Mouse (Mus musculus): Measurements from ENCODE around the gene Deup1. TPM values are rescaled to one million over a fixed set of nuclear protein-coding genes. Genes with fewer than 3 reads are reported as not detected.
A peak's percentile ranks its signal among the peaks of the same experiment; 100 is the strongest.
"Not testable (repeated sequence)": the region's sequence is repeated elsewhere in the genome, so short reads cannot be mapped to it uniquely, and the experiment has no call there.

Deup1 gene
- total RNA-seq, 4 experiments from 2014 or later: 0.58 to 1.7 (median 0.72) TPM

DNA sequence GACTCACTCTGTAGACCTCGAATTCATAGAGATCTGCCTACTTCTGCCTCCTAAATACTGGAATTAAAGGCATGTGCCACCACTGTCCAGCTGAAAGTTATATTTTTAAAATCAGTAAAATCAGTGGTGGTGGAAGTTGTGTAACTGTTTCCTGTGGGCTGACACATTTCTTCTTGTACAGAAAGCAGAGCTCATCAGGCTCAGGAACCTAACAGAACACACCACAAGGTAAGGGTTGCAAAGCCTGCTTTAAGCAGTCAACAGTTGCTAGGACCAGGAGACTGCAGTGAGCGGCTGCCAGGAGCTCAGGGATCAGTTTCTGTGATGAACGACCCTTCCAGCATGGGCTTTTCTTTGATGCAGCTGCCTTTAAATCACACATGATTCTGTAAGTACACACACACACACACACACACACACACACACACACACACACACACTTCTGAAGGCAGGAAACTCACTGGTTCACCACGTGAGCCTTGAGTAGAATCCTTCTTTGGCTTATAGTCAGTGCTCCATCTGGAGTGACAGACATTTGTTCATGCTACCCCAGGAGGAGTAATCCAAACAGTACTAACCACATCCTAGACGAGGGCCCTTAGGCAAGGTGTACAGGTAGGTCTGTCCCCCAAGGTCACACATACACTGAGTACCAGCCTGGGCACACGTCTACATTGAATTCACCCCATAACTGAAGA, 40.4 kb downstream of the Deup1 start:
- no peak for DNase-seq (ENCODE audit: low spot score in 2 of 2)

DNA sequence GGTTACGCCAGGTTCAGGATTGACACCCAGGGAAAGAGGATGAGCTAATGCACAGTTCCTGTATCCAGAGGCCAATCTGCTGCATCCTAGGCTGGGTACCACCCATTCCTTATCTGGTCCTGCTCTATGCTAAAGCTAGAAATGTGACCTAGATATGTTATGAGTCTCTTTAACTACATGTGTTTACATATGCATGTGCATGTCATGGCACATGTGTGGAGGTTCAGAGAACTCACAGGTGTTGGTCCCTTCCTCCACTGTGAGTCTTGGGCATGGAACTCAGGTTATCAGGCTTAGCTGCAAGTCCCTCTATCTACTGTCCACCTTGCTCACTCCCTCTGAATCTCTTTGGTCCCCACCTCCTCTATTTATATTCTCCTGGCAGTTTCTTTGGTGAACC, 41.8 kb downstream of the Deup1 start:
- DNase-seq (ENCODE audit: low spot score in 2 of 2): no peak

DNA sequence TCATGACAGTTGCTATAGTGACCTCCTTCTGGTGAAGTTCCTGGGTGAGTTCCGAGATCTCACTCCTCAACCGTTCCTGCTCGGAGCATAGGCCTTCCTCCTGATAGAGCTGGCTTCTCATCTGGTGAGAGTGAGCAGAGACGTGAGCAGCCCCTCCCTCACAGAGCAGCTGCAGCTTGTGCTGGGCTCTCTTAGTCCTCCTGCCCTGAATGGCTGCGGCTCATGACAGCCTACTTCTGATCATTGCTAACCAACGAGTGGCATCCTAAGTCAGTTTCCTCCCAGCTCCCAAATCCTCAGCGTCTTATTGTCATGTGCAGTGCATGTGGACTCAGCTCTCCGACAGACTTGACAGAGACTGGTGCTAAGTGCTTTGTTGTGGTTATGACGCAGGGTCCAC, 43.5 kb downstream of the Deup1 start:
- no peak for DNase-seq (ENCODE audit: low spot score in 2 of 2)

DNA sequence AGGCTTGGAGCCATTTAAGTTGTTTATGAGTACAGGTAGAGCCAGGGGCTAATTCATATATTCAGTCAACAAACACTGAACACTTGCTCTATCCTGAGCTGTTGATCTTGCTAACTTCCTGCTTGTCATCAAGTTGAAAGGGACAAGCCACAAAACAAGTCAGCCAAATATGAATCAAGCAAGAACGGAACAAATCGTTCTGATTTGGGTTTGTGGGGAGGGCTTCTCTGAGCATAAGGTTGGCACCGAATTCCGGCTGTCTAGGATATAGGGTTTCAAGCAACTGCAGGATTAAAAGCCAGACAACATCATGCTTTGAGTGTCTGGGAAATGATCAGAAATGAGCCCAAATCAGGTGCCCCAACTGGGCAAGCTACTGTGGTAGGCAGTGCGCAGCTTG, 45.7 kb downstream of the Deup1 start:
- peak in 1 of 2 experiments; percentile 33 for DNase-seq (ENCODE audit: low spot score in 2 of 2)

DNA sequence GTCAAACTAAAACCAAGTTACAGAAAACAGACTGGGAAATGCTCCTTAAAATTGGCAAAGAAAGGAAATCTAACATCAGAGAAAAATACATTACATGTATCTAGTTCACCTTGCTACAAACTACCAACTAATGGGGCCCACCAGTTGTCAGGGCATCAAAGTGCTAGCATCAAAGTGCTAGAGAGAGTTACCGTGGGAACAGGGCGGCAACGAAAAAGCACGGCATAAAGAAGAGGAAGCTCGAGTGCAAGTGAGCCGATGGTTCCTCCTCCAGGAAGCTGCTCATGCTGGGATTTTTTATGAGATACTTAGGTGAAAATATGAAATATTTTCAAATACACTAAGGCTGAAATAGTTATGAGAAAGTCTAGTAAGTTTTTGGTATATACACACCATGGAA, 47.6 kb downstream of the Deup1 start:
- no peak for DNase-seq (ENCODE audit: low spot score in 2 of 2)

DNA sequence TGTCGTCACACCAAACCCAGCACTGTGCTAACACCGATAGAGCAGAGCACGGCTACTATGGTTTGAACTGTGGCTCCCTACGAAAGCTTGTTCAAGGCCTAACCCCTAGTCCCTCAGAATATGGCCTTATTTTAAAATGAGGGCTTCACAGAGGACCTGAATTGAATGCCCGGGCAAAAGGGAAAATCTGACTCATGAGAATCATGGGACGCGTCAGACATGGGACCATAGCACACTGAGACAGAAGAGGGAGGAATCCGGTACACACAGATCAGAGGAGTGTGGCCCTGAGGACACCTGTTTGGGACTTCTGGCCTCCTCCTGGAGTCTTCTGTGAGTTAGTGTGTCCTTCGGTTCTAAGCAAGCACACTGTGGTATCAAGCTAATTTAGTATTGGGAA, 48.8 kb downstream of the Deup1 start:
- DNase-seq (ENCODE audit: low spot score in 2 of 2): no peak

DNA sequence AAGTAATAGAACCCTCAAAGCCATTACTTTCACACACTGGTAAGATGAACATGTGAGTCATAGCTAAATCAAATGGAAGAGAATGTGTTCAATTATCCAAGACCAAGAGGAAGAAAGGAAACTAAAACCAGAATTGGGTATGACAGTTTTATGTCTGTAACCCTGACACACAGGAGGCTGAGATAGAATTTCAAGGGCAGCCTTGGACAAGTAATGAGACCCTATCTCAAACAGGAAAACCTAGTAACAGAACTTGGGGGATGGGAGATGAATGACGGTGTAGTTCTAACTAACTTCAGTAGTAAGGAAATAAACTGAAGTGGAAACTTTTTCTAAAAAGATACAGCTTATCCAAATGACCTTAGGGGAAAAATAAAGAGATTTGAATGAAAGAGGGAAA, 49.3 kb downstream of the Deup1 start:
- no peak for DNase-seq (ENCODE audit: low spot score in 2 of 2)

DNA sequence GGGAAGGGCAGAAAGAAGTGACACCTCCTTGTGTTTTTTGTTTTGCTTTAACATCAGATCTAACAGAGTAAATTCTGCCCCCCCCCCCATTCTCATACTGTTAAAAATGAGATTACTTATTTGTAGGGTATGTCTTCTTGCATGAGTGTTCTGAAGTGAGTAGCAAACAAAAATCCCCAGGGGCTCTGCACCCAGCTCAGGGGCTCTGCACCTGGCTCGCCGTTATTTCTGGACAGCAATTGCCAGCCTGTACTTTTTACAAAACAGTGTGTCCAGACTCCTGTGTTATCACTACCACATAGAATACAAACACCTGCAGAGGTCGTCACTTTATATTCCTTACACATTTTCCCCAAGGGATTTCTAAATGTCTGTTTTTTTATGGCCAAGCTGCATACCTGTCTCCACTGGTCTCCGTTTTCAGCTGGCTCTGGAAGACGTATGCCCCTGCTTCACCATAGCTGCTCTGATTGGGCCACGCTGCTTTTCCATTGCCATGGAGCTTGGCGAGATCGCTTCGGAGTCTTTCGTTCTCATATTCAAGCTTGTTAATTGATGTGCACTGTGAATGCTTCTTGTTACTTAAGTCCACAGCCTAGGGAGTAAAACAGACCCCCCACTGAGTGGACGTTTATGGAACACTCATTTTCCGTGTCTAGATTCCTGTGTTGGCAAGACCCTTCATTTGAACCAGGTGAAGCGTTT, 52.8 kb downstream of the Deup1 start:
- DNase-seq (ENCODE audit: low spot score in 2 of 2): no peak

DNA sequence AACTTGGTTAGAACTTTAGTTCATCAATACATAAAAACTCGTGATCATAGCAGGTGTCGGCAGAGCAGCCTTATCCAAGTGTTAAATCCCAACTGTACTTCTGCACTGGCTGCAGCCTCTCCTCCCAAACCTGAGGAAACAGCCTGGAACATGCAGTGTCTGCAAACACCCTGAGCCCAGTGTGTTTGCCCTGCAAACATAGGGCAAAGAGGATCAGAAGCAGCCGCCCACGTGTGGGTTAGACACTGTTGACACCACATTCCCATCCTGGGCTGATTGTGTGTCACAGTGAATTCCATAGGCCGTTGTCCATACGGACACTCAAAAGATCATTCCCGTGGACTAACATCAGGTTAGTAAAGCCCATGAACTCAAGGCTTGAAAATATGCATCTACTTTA, 65.4 kb downstream of the Deup1 start:
- no peak for DNase-seq (ENCODE audit: low spot score in 2 of 2)

DNA sequence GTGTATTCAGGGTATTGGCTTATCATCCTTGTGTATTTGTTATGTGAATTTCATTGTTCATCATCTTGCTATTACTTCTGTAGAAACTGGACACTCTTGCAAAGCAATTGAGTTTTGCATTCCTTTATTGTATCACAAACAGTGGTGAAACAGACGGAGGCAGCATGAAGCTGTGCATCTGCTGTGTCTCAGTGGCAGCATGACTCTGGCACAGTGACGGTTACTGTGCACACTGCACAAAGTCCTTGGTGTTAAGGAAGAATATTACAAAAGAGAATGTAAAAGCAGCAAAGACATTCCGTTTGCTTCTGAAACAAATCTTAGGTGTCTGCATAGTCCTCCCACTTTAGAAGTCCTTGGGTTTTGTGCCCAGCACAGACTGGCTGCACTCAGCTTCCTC, 67.3 kb downstream of the Deup1 start:
- peak in 1 of 2 experiments; percentile 40 for DNase-seq (ENCODE audit: low spot score in 2 of 2)

DNA sequence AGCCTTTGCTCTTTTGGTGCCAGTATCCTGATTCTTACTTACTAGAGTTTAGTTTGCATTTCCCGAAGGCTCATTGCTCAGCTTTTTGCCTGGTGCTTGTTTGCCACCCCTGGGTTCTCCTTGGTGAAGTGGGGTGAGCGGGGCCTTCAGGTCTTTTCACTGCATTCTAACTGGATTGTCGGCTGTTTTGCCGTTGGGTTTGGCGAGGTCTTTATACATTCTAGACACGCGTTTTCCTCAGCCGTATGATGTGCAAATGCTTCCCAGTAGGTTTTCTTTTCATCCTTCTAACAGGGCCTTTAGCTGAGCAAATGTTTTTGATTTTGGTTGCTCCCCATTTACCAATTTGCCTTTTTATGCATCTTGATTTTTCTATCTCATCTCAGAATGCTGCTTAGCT, 74.4 kb downstream of the Deup1 start:
- no peak for DNase-seq (ENCODE audit: low spot score in 2 of 2)

DNA sequence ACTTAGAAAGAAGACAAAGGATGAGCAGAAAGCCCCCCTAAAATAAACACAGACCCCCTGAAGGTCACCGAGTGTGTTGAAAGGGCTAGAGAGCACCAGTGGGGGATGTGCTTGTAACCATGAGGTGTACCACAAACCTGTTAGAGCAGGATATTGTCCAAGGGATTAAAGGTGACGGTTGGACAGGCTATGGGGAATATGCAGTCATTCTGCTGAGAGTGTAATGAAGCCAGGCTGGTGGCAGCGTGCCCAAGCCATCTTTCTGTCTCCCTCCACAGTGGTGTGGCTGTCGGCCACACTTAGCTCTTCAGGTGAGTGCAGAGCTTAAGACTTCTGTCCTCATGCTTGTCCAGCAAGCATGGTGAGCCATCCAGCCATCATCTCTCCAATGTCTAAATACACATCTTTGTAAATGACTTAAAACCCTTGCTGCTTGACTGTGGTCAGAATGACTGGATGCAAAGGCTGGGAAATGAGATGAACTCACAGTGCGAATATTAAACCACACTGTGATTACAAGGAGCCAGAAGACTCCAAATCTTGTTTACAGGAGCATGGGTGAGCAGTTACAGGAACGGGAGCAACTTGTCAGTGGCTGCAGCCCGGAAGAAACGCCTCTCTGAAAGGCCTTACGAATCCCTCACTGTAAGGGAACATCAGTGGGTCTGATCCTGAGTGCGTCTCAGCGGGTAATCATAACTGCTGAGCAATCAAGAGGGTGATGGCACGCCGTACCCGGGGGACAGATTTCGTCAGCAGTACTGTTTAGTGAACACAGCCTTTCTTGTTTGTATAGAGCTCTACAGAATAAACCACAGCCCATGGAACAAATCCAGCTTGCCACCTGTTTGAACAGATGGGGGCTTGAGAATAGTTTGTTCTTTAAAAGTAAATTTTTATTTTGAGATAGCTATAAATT, 75.5 kb downstream of the Deup1 start:
- DNase-seq (ENCODE audit: low spot score in 2 of 2): peak; percentile 18 to 39

DNA sequence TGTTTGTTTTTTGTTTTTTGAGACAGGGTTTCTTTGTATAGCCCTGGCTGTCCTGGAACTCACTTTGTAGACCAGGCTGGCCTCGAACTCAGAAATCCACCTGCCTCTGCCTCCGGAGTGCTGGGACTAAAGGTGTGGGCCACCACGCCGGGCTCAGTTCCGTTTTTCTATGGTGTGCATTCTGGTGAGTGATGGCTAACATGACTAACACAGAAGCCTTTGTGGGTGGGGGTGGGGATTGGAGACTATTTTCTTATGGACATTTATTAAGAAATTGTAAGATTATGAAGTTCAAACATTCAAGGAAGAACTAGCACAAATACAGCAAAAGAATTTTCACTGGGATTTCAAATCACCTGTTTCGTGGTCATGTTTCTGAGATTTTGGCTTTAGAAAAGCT, 76.7 kb downstream of the Deup1 start:
- DNase-seq (ENCODE audit: low spot score in 2 of 2): not testable (repeated sequence)

DNA sequence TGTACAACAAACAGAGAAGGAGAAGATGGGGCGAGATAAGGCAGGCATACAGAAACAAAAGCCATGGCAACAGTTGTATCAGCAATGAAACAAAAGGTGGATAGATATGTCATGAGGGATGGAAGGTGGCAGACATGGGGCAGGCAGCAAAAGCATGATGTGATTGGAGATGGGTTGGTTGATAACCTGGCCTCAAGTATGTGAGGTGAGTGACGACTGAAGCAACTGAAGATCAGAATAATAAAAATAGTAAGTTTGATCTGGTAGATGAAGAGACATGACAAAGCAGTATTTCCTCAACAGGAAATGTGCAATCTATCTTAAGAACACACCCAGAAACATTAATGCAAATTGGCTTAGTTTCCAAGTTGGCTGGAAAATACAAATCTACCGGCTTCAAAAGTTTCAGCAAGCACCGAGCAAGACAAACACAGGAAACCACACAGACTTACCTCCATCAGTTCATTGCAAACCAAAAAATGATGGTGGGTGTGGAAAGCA, 77.2 kb downstream of the Deup1 start:
- no peak for DNase-seq (ENCODE audit: low spot score in 2 of 2)

DNA sequence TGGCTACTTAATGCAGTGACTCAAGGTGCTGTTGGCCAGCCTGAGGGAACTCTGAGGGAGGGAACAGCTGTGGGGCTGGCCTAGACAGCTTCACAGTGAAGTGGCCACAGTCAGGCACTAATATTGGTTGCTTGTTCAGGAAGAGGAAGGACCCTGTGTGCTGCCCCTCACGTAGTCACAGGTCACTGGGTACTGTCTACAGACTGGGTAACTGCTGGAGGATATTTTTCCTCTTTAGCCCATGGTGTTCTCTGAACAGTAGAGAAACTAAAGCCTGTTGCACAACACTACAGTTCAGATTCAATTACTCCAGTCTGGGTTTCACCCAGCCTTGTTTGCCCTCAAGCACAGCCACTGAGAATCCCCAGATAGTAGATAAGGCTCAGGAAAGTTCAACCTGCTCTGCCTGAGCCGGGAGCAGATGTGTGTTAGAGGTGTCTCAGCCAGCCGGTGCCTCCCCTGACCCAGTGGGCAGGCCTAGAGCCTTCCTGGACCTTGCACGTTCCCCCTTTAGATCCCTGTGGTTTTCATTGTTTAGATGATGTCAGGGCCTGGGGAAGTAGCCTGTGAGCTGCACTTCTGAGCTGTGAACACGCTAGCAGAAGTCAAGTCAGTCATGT, 85.9 kb downstream of the Deup1 start:
- DNase-seq (ENCODE audit: low spot score in 2 of 2): no peak

DNA sequence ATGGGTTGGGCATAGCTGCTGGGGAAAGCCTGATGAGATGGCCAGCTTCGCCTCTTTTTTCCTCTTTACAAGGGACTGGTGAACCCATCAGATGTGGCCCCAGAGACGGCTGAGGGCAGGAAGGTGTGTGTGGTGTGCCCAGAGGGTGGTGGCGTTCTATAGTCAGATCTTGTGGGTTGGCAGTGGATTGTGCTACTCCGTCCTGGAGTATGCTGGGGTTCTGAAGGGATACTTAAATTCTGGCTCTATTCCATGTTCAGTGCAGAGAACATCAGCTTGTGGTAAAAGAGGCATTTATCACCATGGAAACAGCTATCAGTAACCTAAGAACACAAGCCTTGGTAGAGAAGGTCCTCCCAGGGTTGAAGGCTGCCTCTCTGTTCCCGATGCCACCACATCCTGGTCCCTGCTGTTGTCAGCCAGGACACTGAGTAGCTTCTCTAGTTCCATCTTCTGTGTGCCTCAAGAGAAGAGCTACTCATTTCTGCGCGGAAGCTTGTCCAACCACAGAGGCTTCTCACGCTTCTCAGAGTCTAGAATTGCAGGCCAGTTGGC, 88.7 kb downstream of the Deup1 start:
- no peak for DNase-seq (ENCODE audit: low spot score in 2 of 2)

DNA sequence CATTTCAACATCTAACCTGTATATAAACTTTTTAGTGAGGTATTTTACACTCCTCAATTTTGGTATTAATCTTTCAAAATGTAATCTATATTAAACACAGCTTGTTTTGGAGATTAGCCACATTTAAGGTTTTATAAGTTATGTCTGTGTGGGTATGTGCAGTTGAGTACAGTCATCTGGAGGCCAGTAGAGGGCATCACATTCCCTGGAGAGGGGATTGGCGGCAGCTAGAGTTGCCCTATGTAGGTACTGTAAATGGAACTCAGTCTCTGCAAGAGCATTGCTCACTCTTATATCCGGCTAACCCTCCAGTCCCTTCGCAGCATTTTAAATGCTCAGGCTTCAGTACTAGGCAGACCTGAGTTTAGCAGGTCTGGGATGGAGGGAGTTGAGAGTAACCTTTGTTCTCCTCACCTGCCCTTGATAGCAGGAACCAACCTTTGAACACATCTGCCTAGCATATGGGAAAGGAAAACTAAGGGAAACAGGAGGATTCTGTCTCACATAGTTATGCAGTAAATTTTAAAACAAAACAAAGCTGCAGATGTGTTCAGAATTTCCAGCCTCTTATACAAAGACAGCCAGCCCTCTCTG, 90.2 kb downstream of the Deup1 start:
- DNase-seq (ENCODE audit: low spot score in 2 of 2): no peak

DNA sequence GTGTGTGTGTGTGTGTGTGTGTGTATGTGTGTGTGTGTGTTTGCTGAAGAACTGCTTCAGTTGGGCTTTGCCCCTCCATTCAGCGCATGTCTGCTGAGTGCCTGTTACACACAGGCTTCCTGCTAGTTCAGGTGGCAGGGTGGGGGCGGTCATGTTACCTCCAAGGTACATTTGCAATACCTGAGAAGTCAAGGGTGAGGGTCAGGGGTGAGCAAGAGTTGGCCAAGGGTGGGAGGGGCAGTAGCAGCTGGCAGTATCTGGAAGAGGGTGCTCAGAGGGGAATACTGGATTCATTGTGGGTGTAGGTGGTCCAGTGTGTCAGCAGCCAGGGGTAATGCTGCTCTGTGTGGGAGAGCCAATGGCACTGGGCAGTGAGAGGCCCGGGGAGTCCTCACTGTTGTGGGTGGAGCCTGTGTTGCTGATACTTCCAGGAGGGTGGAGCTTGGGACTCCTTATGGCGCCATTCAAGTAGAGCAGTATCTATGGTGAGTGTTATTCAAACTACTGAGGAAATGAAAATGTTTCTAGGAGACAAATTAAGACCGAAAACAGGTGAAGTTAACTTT, 90.8 kb downstream of the Deup1 start:
- no peak for DNase-seq (ENCODE audit: low spot score in 2 of 2)

DNA sequence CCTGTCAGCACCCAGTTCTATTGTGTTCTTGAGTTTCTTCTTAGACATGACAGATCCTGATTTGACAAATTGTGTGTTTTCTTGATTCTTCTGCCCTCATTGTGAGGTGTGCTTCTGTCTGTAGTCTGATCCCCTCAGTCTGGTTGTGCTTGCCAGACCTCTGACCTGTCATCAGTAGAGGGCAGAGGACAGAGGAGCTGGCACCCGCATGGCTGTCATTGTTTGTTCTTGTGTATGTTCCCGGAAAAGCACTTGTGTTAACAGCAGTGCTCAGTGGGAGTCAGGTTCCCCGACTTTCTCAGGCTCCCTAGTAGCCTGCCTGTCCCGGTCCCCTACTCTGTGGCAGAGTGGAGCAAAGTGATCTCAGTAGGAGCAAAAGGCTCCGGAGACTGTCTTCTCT, 92.3 kb downstream of the Deup1 start:
- DNase-seq (ENCODE audit: low spot score in 2 of 2): no peak

DNA sequence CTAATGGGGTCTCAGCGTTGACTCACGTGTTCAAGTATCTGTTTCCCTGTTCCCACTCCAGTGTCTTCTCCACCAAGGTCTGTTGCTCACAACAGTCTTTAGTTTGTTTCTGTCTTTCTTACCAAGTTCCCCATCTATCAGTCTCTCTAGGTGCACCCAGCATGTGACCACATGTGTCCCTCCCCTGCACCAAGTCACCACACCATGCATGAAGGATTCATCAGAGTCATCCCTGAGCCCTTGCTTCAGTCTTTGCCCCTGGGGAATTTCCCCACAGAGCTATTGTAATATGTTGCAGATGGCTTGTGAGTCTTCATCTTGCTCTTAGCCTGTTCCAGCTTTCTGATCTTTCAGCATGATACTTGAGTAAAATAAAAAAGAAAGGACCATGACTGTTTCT, 93.6 kb downstream of the Deup1 start:
- DNase-seq (ENCODE audit: low spot score in 2 of 2): no peak

Data from layer of hippocampus, adult 8-10 months (tissue).